Mouse (Mus musculus) thymus, adult 2 months (tissue): ENCODE measurements at regions not wholly inside any gene's neighbourhood (a gene's known extent, or its start where the extent isn't known, plus 50 kb on each side); places are given as distances from the start of the nearest gene placed in this dataset.

Experiments
- CTCF ChIP-seq: fragments of 200-500 bp; IDR thresholded peaks from 2 replicates; pipeline ENCODE4 v1.5.1; 2012; ENCODE audit warnings: mild to moderate bottlenecking, control low read depth, low read length, moderate library complexity, borderline replicate concordance; ENCODE audit not compliant: control insufficient read depth, poor library complexity, insufficient read depth; ENCODE audit errors: extremely low read depth
- POLR2A ChIP-seq: fragments of 200-500 bp; IDR thresholded peaks from 2 replicates; pipeline ENCODE4 v1.6.1; 2012; ENCODE audit warnings: mild to moderate bottlenecking, low read length, control low read depth, moderate library complexity; ENCODE audit not compliant: control insufficient read depth, poor library complexity, insufficient read depth; ENCODE audit errors: extremely low read depth

DNA sequence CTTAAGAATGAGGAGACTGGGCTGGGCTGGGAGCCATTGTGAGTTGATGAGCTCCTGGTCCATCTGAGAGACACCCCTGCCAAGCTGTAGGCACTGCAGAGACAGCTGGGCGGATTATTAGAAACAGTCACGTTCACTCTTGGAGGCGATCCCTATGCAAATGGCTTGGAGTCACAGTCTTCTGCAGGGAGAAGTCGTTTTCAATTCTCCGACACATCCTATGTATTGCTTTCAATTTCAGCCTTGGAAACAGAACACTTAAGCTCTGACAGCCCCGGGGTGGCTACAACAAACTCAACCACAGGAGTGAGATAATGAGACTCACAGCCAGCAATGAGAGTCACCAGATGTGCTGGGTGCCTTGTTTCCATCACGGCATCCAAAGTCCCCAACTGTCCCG lies 385.6 kb downstream of the Med13l start:
- no peak for TF ChIP-seq CTCF
- no peak for TF ChIP-seq POLR2A
